Mouse (Mus musculus) forebrain, embryonic 16.5 days (tissue): ENCODE measurements around the gene Gm20388. TPM values are rescaled to one million over a fixed set of nuclear protein-coding genes. Genes with fewer than 3 reads are reported as not detected.

ENCODE experiments used
- ATAC-seq: fragments of 200-750 bp; cut with Nextera tagmentation; 2 replicates; pipeline ENCODE4 v1.8.0; 2017; ENCODE audit warnings: mild to moderate bottlenecking, moderate library complexity
- H3K27ac ChIP-seq: fragments of 300-500 bp; sonication (generic); 2 replicates; pipeline ENCODE4 v1.5.1; 2014; ENCODE audit warnings: low read length, control low read depth
- H3K27me3 ChIP-seq: fragments of 300-500 bp; sonication (generic); replicated peaks from 2 replicates; pipeline ENCODE4 v1.6.1; 2014; ENCODE audit warnings: low read length; ENCODE audit not compliant: control insufficient read depth, insufficient read depth
- H3K36me3 ChIP-seq: fragments of 300-500 bp; sonication (generic); 2 replicates; pipeline ENCODE4 v1.6.1; 2014; ENCODE audit not compliant: control insufficient read depth, insufficient read depth
- H3K4me1 ChIP-seq: fragments of 300-500 bp; sonication (generic); replicated peaks from 2 replicates; pipeline ENCODE4 v1.6.1; 2014; ENCODE audit warnings: low read length; ENCODE audit not compliant: control insufficient read depth, insufficient read depth
- H3K4me2 ChIP-seq: fragments of 300-500 bp; sonication (generic); 2 replicates; pipeline ENCODE4 v1.6.1; 2014; ENCODE audit warnings: mild to moderate bottlenecking, low read length, control low read depth
- H3K4me3 ChIP-seq: fragments of 300-500 bp; sonication (generic); replicated peaks from 2 replicates; pipeline ENCODE4 v1.5.1; 2014; ENCODE audit warnings: mild to moderate bottlenecking, low read length, control low read depth
- H3K9ac ChIP-seq: fragments of 300-500 bp; sonication (generic); replicated peaks from 2 replicates; pipeline ENCODE4 v1.6.1; 2014; ENCODE audit warnings: low read depth, low read length, control low read depth
- H3K9me3 ChIP-seq: fragments of 300-500 bp; sonication (generic); 2 replicates; pipeline ENCODE4 v1.6.1; 2016; ENCODE audit warnings: low read length; ENCODE audit not compliant: control insufficient read depth
- WGBS: fragments of 180-500 bp; shearing (Covaris S2); extraction: QIAGEN DNeasy Blood & Tissue Kit; methylation state at CpG from one replicate; pipeline ENCODE4 v1.1.7; 2014; 5-methylcytosine and 5-hydroxymethylcytosine counted together
- polyA plus RNA-seq: library from polyadenylated mRNA; unstranded; fragments of >200 nt; fragmentation: Nextera tagmentation; extraction: Ambion mirVana; gene quantifications from 2 replicates; pipeline ENCODE4 v1.2.1, GENCODE M21; 2015

The Gm20388 gene
- polyA plus RNA-seq, 1 experiment from 2014 or later: 4.7 TPM

DNA sequence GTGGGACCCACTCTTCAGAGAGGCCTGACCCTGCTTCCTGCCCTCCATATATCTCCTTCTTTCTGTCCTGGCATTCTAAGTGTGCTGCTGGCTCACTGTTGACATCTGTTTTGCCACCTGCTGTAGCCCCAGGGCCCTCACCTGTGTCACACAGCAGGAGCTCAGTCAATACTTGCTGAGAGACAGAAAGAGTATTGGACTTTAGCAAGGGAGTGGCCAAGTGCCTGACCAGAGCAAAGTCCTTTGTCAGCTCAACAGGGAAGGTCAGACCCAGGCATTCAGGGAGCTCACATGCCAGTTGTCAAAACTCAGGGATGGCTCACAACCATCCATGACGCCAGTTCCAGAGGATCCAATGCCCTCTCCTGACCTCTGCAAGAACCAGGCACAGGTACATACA lies 4062.9 kb downstream of the Gm20388 start:
- Histone ChIP-seq H3K4me1 (no peaks in the 10 kb centered on the region), H3K4me3 (no peak overlapping the region), H3K36me3 (no peaks in the 10 kb centered on the region), H3K27ac (no peak overlapping the region), H3K4me2 (no peak overlapping the region), H3K27me3 (no peaks in the 10 kb centered on the region), H3K9ac (no peak overlapping the region), H3K9me3 (no peaks in the 10 kb centered on the region)
- WGBS: 96% methylated on average over 1 of the region's 1 CpGs
- no peak for ATAC-seq

GRCm38 (mm10) chr8:123977499-123977898 lies 4066.9 kb downstream of the Gm20388 start:
- Histone ChIP-seq H3K9ac (no peak overlapping the region), H3K4me3 (no peak overlapping the region), H3K27me3 (no peaks in the 10 kb centered on the region), H3K4me1 (peaks cover 14% of the 10 kb centered on the region), H3K4me2 (no peak overlapping the region), H3K27ac (no peak overlapping the region), H3K9me3 (no peaks in the 10 kb centered on the region), H3K36me3 (no peaks in the 10 kb centered on the region)
- no peak for ATAC-seq
- 84% methylated on average over 4 of the region's 4 CpGs for WGBS

DNA sequence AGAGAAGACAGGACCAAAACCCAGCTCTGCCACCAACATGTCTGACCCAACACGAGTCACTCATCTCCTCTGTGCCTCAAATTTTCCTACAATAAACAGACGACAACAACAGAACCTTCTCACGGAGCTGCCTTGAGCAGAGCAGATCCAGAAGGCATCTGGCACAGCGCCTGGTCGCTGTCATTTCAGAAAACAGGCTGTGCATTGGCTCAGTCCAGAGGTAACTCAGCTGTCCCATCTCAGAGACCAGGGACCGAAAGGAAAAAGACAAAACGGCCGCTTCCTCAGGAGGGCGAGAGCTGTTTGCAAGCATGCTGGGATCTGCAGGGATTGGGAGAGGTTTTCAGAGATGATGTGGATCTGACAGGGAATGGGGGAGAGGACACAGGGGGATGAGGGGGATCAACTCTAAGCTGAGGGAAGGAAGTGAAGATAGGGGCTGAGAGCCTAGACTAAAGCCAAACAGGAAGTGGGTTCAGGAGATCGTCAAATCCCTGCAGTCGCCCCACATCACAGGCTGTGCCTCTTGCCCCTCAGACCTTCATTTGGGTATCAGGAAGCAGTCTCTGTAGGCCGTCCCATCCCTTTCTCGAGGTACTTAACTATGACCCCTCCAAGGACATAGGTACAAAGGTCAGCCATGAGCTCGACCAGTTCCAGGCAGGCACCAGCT lies 4067.7 kb downstream of the Gm20388 start:
- no peak for ATAC-seq
- Histone ChIP-seq H3K27me3 (no peaks in the 10 kb centered on the region), H3K4me3 (no peak overlapping the region), H3K36me3 (no peaks in the 10 kb centered on the region), H3K27ac (no peak overlapping the region), H3K4me1 (peaks cover 18% of the 10 kb centered on the region), H3K9me3 (no peaks in the 10 kb centered on the region), H3K9ac (no peak overlapping the region), H3K4me2 (no peak overlapping the region)
- 64% methylated on average over 14 of the region's 14 CpGs for WGBS

- no peak overlapping the region for H3K9ac ChIP-seq
- no peaks in the 10 kb centered on the region for H3K36me3 ChIP-seq
- no peak overlapping the region for H3K27ac ChIP-seq
- H3K4me1 ChIP-seq: peaks cover 19% of the 10 kb centered on the region
- WGBS: 80% methylated on average over 8 of the region's 8 CpGs
- no peaks in the 10 kb centered on the region for H3K27me3 ChIP-seq
- H3K4me3 ChIP-seq: no peak overlapping the region
- ATAC-seq: no peak
- no peak overlapping the region for H3K4me2 ChIP-seq
- H3K9me3 ChIP-seq: no peaks in the 10 kb centered on the region
Measured at GRCm38 (mm10) chr8:123978926-123979325, 4068.3 kb downstream of the Gm20388 start.

DNA sequence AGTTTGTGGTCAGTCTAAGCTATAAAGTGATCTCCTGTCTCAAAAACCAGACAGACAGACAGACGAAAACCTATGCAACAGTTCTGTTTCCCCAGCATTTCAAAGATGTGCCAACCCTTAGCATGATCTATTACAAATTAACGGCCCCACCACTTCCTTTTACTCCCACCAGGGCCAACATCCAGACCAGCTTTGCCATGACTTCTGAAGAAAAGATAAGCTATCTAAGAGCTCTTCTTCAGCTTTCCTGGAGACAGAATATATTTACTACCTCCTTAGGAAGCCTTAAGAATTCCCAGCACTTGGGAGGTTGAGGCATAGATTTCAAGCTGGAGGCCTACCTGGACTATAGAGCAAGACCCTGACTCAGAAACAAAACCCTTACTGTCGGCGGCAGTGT lies 4069.6 kb downstream of the Gm20388 start:
- Histone ChIP-seq H3K4me1 (peaks cover 19% of the 10 kb centered on the region), H3K27me3 (no peaks in the 10 kb centered on the region), H3K36me3 (no peaks in the 10 kb centered on the region), H3K27ac (no peak overlapping the region), H3K4me3 (no peak overlapping the region), H3K9ac (no peak overlapping the region), H3K9me3 (no peaks in the 10 kb centered on the region), H3K4me2 (no peak overlapping the region)
- no peak for ATAC-seq
- 76% methylated on average over 4 of the region's 4 CpGs for WGBS

DNA sequence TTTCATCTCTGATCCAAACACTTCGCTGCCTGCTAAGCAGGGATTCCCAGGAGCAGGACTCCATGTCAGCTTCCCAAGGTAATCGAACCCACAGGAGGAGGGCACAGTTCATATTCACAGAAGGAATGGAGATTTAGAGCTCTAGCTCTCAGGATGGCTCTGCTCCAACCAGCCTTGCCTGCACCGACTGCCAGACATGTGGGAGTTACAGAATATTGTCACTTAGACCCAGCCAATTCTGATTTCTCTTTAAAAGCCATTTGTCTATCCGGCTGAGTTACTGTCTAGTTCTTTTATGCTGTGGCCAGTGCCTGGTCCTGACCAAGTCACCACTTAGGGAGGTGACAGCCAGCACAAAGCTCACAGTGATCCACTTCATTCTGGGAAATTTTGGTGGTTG lies 4071.0 kb downstream of the Gm20388 start:
- ATAC-seq: no peak
- WGBS: 30% methylated on average over 4 of the region's 4 CpGs
- no peaks in the 10 kb centered on the region for H3K9me3 ChIP-seq
- H3K4me3 ChIP-seq: peak overlapping the region; percentile 20
- no peak overlapping the region for H3K27ac ChIP-seq
- no peaks in the 10 kb centered on the region for H3K36me3 ChIP-seq
- H3K4me2 ChIP-seq: peak overlapping the region; percentile 92
- H3K4me1 ChIP-seq: peaks cover 19% of the 10 kb centered on the region
- 0 out of 2 replicates have a peak overlapping the region, but pooled peaks have one; percentile 22 for H3K9ac ChIP-seq
- H3K27me3 ChIP-seq: no peaks in the 10 kb centered on the region

GRCm38 (mm10) chr8:123982291-123982793 lies 4071.7 kb downstream of the Gm20388 start:
- peak; percentile 58 for ATAC-seq
- under 1% methylated on average over 48 of the region's 48 CpGs for WGBS

DNA sequence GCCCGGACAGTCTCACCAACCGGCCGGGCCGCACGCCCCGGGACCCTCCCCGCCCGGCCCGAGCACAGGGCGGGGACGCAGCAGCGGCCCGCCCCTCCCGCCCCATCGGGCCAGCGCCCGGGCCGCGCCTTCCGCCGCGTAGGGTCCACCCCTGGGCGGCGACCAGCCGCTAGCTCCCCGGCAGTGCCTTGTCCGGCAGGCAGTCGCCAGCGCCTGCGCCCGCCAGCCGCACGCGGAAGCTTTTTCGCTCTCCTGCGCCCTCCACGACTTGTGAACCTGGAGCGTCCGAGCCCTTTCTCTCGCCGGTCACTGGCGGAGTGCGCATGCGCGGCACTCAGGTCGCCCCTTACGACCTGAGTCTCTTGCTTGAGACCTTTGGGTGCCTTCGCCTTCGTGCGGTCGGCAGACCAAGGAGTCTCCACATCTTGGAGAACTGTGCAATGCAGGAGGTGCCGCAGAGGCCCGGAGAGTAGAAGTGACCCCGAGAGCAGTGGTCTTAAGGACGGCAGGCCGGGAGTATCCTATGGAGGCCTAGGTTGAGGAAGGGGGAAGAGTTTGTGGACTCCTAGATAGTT lies 4072.3 kb downstream of the Gm20388 start, which contains the start of gene Abcb10:
TSS of gene Abcb10 (minus strand) at position 297 of the 575 bp plus-strand sequence.
- Histone ChIP-seq H3K27me3 (no peaks in the 10 kb centered on the region), H3K27ac (peak within 1 kb of the TSS; percentile 21; the same call in 1 of the 2 replicates), H3K9ac (peak within 1 kb of the TSS; percentile 84), H3K4me3 (peak within 1 kb of the TSS; percentile 80), H3K4me2 (peak within 1 kb of the TSS; percentile 92), H3K9me3 (no peaks in the 10 kb centered on the region), H3K36me3 (no peaks in the 10 kb centered on the region), H3K4me1 (peaks cover 19% of the 10 kb centered on the region)
- under 1% methylated on average over 54 of the region's 56 CpGs for WGBS
- ATAC-seq: peak; percentile 88

More at GRCm38 (mm10) chr8:123982291-123982793, 4071.7 kb downstream of the Gm20388 start:
- H3K27ac ChIP-seq: no peak overlapping the region; the same call in 1 of the 2 replicates
- no peaks in the 10 kb centered on the region for H3K36me3 ChIP-seq
- H3K27me3 ChIP-seq: no peaks in the 10 kb centered on the region
- H3K4me1 ChIP-seq: peaks cover 19% of the 10 kb centered on the region
- peak overlapping the region; percentile 80 for H3K4me3 ChIP-seq
- peak overlapping the region; percentile 84 for H3K9ac ChIP-seq
- H3K4me2 ChIP-seq: peak overlapping the region; percentile 92
- H3K9me3 ChIP-seq: no peaks in the 10 kb centered on the region

GRCm38 (mm10) chr8:123988605-123989038 lies 4078.0 kb downstream of the Gm20388 start:
- no peaks in the 10 kb centered on the region for H3K36me3 ChIP-seq
- H3K9ac ChIP-seq: no peak overlapping the region
- 76% methylated on average over 6 of the region's 6 CpGs for WGBS
- no peak for ATAC-seq
- H3K27me3 ChIP-seq: no peaks in the 10 kb centered on the region
- H3K4me2 ChIP-seq: no peak overlapping the region
- no peaks in the 10 kb centered on the region for H3K9me3 ChIP-seq
- H3K4me3 ChIP-seq: no peak overlapping the region
- no peaks in the 10 kb centered on the region; the same call in 1 of the 2 replicates for H3K4me1 ChIP-seq
- no peak overlapping the region for H3K27ac ChIP-seq
